Mouse (Mus musculus) megakaryocyte, embryonic 14.5 days (primary cell): ENCODE measurements around the gene Smim6.

Experiments used
- FLI1 ChIP-seq: IDR thresholded peaks from 2 replicates; pipeline ENCODE4 v1.6.1; 2012; ENCODE audit warnings: low read length, inconsistent platforms, mixed read lengths
- GATA1 ChIP-seq: IDR thresholded peaks from 3 replicates; pipeline ENCODE4 v1.6.1; 2012; ENCODE audit warnings: mixed read lengths, low read length, inconsistent platforms, borderline replicate concordance

GRCm38 (mm10) chr11:115863895-115864294 is 47.9 kb upstream of the Smim6 start:
- no peak for TF ChIP-seq FLI1
- no peak for TF ChIP-seq GATA1
